Mouse (Mus musculus) stomach, postnatal 0 days (tissue): Measurements from ENCODE around the gene Senp2. TPM values are rescaled to one million over a fixed set of nuclear protein-coding genes. Genes with fewer than 3 reads are reported as not detected.

Experiments used
- ATAC-seq: fragments of 200-750 bp; cut with Nextera tagmentation; 2 replicates; pipeline ENCODE4 v1.8.0; 2017; ENCODE audit not compliant: low FRiP score, low TSS enrichment
- DNase-seq: peaks from one replicate; pipeline ENCODE4 v3.0.0-alpha.2; 2016; ENCODE audit warnings: low spot score
- H3K27ac ChIP-seq: fragments of 300-500 bp; sonication (generic); replicated peaks from 2 replicates; pipeline ENCODE4 v1.5.1; 2014; ENCODE audit warnings: mild to moderate bottlenecking, control low read depth
- H3K27me3 ChIP-seq: fragments of 300-500 bp; sonication (generic); 2 replicates; pipeline ENCODE4 v1.6.1; 2014; ENCODE audit warnings: low read length; ENCODE audit not compliant: control insufficient read depth, insufficient read depth
- H3K36me3 ChIP-seq: fragments of 300-500 bp; sonication (generic); 2 replicates; pipeline ENCODE4 v1.6.1; 2014; ENCODE audit warnings: low read length, mixed read lengths; ENCODE audit not compliant: control insufficient read depth, insufficient read depth
- H3K4me1 ChIP-seq: fragments of 300-500 bp; sonication (generic); replicated peaks from 2 replicates; pipeline ENCODE4 v1.6.1; 2014; ENCODE audit warnings: antibody characterized with exemption; ENCODE audit not compliant: control insufficient read depth, insufficient read depth
- H3K4me2 ChIP-seq: fragments of 300-500 bp; sonication (generic); replicated peaks from 2 replicates; pipeline ENCODE4 v1.6.1; 2014; ENCODE audit warnings: low read depth, mild to moderate bottlenecking, control low read depth, moderate library complexity
- H3K4me3 ChIP-seq: fragments of 300-500 bp; sonication (generic); 2 replicates; pipeline ENCODE4 v1.5.1; 2014; ENCODE audit warnings: low read depth, low read length, control low read depth
- H3K9ac ChIP-seq: fragments of 300-500 bp; sonication (generic); 2 replicates; pipeline ENCODE4 v1.6.1; 2014; ENCODE audit warnings: mild to moderate bottlenecking, low read length, control low read depth, mixed read lengths
- H3K9me3 ChIP-seq: fragments of 300-500 bp; sonication (generic); 2 replicates; pipeline ENCODE4 v1.6.1; 2016; ENCODE audit warnings: low read length; ENCODE audit not compliant: control insufficient read depth
- CTCF ChIP-seq: IDR thresholded peaks from 2 replicates; pipeline ENCODE4 v1.5.1; 2016; ENCODE audit warnings: antibody characterized with exemption, low read depth, mild to moderate bottlenecking, moderate library complexity
- EP300 ChIP-seq: optimal IDR thresholded peaks from 2 replicates; pipeline ENCODE3; 2016; ENCODE audit warnings: antibody characterized with exemption
- WGBS: fragments of 180-500 bp; shearing (Covaris S2); extraction: QIAGEN DNeasy Blood & Tissue Kit; methylation state at CpG from one replicate; pipeline ENCODE4 v1.1.7; 2014; 5-methylcytosine and 5-hydroxymethylcytosine counted together
- polyA plus RNA-seq: library from polyadenylated mRNA; unstranded; fragments of >200 nt; fragmentation: Nextera tagmentation; extraction: Ambion mirVana; gene quantifications from 2 replicates; pipeline ENCODE4 v1.2.1, GENCODE M21; 2015

Senp2 gene
- polyA plus RNA-seq = 18.8 and 19.2 TPM in 2 replicates

- ATAC-seq = peak; percentile 99
- Histone ChIP-seq H3K4me1 (no peaks in the 10 kb centered on the region), H3K27me3 (no peaks in the 10 kb centered on the region), H3K4me3 (peak within 1 kb of the TSS; percentile 93), H3K27ac (peak within 1 kb of the TSS; percentile 89), H3K36me3 (no peaks in the 10 kb centered on the region), H3K9me3 (no peaks in the 10 kb centered on the region), H3K4me2 (peak within 1 kb of the TSS; percentile 66), H3K9ac (peak within 1 kb of the TSS; percentile 95)
- 0% methylated on average over 34 of the region's 45 CpGs for WGBS
- TF ChIP-seq EP300 (no peak), CTCF (no peak)
- DNase-seq = peak; percentile 100
These were observed at the start of gene Senp2 for GRCm38 (mm10) chr16:22009099-22009584. Gene Senp2, plus strand, starts transcription at chr16:22009484.

- WGBS = 75% methylated on average over 3 of the region's 3 CpGs
- Histone ChIP-seq H3K9me3 (no peaks in the 10 kb centered on the region), H3K9ac (no peak overlapping the region), H3K4me2 (no peak overlapping the region), H3K27ac (no peak overlapping the region), H3K27me3 (no peaks in the 10 kb centered on the region), H3K4me3 (no peak overlapping the region), H3K36me3 (no peaks in the 10 kb centered on the region; the same call in 1 of the 2 replicates), H3K4me1 (no peaks in the 10 kb centered on the region)
- TF ChIP-seq CTCF (no peak), EP300 (no peak)
- DNase-seq = no peak
- ATAC-seq = no peak
These were observed 43.7 kb upstream of the Senp2 start for GRCm38 (mm10) chr16:21965576-21965975.

GRCm38 (mm10) chr16:21969874-21970273 is 39.4 kb upstream of the Senp2 start:
- DNase-seq (no peak), ATAC-seq (0 out of 2 replicates have a peak, but pooled peaks have one; percentile 40)

GRCm38 (mm10) chr16:21970536-21970935 is 38.7 kb upstream of the Senp2 start:
- Histone ChIP-seq H3K4me2 (no peak overlapping the region), H3K9me3 (no peaks in the 10 kb centered on the region), H3K27ac (no peak overlapping the region), H3K4me1 (no peaks in the 10 kb centered on the region), H3K4me3 (no peak overlapping the region), H3K27me3 (no peaks in the 10 kb centered on the region), H3K36me3 (no peaks in the 10 kb centered on the region), H3K9ac (no peak overlapping the region)
- ATAC-seq = no peak
- TF ChIP-seq EP300 (no peak), CTCF (no peak)
- whole genome bisulfite sequencing = 75% methylated on average over 6 of the region's 6 CpGs
- DNase-seq = no peak

More at GRCm38 (mm10) chr16:21969874-21970273, 39.4 kb upstream of the Senp2 start:
- Histone ChIP-seq H3K4me3 (no peak overlapping the region), H3K27me3 (no peaks in the 10 kb centered on the region), H3K36me3 (no peaks in the 10 kb centered on the region), H3K9me3 (no peaks in the 10 kb centered on the region), H3K27ac (no peak overlapping the region), H3K4me1 (no peaks in the 10 kb centered on the region), H3K4me2 (no peak overlapping the region), H3K9ac (no peak overlapping the region)
- WGBS = 76% methylated on average over 5 of the region's 5 CpGs
- no peak for TF ChIP-seq EP300
- TF ChIP-seq CTCF = no peak

GRCm38 (mm10) chr16:21971446-21971845 is 37.8 kb upstream of the Senp2 start:
- TF ChIP-seq EP300 (no peak), CTCF (peak; percentile 36; the same call in 1 of the 2 replicates)
- no peak overlapping the region for H3K4me3 ChIP-seq
- WGBS = 59% methylated on average over 4 of the region's 4 CpGs
- ATAC-seq (no peak), DNase-seq (no peak)
- no peak overlapping the region for H3K9ac ChIP-seq
- H3K9me3 ChIP-seq = no peaks in the 10 kb centered on the region
- no peak overlapping the region for H3K4me2 ChIP-seq
- no peaks in the 10 kb centered on the region for H3K4me1 ChIP-seq
- H3K27ac ChIP-seq = no peak overlapping the region
- no peaks in the 10 kb centered on the region for H3K36me3 ChIP-seq
- H3K27me3 ChIP-seq = no peaks in the 10 kb centered on the region

- Histone ChIP-seq H3K27ac (no peak overlapping the region), H3K4me1 (no peaks in the 10 kb centered on the region), H3K4me3 (no peak overlapping the region), H3K9ac (no peak overlapping the region), H3K9me3 (no peaks in the 10 kb centered on the region), H3K36me3 (no peaks in the 10 kb centered on the region), H3K27me3 (no peaks in the 10 kb centered on the region), H3K4me2 (peak overlapping the region; percentile 36)
- DNase-seq = no peak
- ATAC-seq = no peak
- WGBS = 9% methylated on average over 16 of the region's 16 CpGs
- TF ChIP-seq EP300 (no peak), CTCF (no peak)
These were observed 33.1 kb upstream of the Senp2 start for GRCm38 (mm10) chr16:21976203-21976602.
